Comparison of ENCODE assay signal across 8 mouse cellular contexts in the genomic region with DNA sequence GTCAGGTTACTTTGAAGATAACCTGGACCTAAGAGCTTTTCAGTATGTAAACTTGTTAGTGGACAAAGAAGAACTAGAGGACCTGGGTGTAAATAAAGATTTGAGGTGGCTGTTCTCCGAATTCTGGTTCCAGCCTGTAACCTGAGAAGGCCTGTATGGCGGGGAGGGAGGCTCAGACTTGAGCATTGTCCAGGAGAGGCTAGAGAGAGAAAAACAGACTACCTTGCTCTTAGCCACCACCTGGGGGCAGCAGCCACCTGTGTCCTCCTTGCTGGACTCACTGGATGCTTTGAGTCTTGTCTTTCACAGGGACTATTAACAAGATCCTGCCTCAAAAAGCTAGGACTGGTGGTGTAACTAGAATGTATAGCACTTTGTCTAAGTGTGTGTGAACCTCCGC. TPM values are rescaled to one million over a fixed set of nuclear protein-coding genes. Genes with fewer than 3 reads are reported as not detected.
A peak's percentile ranks its signal among the peaks of the same experiment; 100 is the strongest.
DNase-seq lines count a peak whose midpoint lies in the region; ATAC-seq and TF ChIP-seq lines count a peak whose summit lies in the region.

No protein-coding gene starts in this region.

- no peaks in the 10 kb centered on the region for H3K4me1 ChIP-seq in cerebellum, adult 2 months (ENCODE audit: control insufficient read depth, insufficient read depth, low read length)
- peaks cover 2 to 25% of the 10 kb centered on the region in 2 experiments for H3K4me1 ChIP-seq in MEL (ENCODE audit: control insufficient read depth in 1 of 2, insufficient read depth in 2 of 2, low read length in 2 of 2)
- H3K4me1 ChIP-seq in embryonic facial prominence, embryonic 12.5 days: peaks cover 5% of the 10 kb centered on the region; the same call in 1 of the 2 replicates
- H3K4me1 ChIP-seq in limb, embryonic 15.5 days: peaks cover 15% of the 10 kb centered on the region

- peak; percentile 80; the same call in 1 of the 2 replicates for ATAC-seq in embryonic facial prominence, embryonic 12.5 days (ENCODE audit: insufficient number of reproducible peaks, insufficient read depth, low FRiP score, low TSS enrichment)
- ATAC-seq in hematopoietic stem cell, adult 5-6 weeks (replicated peaks in 1 of 2; ENCODE audit: insufficient read depth in 1 of 2, low FRiP score in 2 of 2, low TSS enrichment in 1 of 2, low read depth in 1 of 2, poor library complexity in 2 of 2, severe bottlenecking in 2 of 2): peak; percentile 62 to 69; a peak in 3 of 4 replicates
- no peak for ATAC-seq in limb, embryonic 15.5 days (ENCODE audit: insufficient number of reproducible peaks, low FRiP score, low TSS enrichment, low read depth)

- H3K4me2 ChIP-seq in embryonic facial prominence, embryonic 12.5 days (replicated peaks): no peak overlapping the region
- H3K4me2 ChIP-seq in limb, embryonic 15.5 days: no peak overlapping the region

- peaks cover 39 to 75% of the 10 kb centered on the region in 2 experiments for H3K36me3 ChIP-seq in MEL (ENCODE audit: control insufficient read depth in 1 of 2, insufficient read depth in 2 of 2, low read length in 2 of 2)
- peaks cover 86% of the 10 kb centered on the region for H3K36me3 ChIP-seq in embryonic facial prominence, embryonic 12.5 days
- peaks cover 91% of the 10 kb centered on the region for H3K36me3 ChIP-seq in limb, embryonic 15.5 days

- peaks cover 27% of the 10 kb centered on the region for H3K79me2 ChIP-seq in MEL (ENCODE audit: control insufficient read depth, insufficient read depth, low read length, poor library complexity)

- peak; percentile 54 for TF ChIP-seq RAD21 in MEL (IDR thresholded peaks at IDR 0.05; ENCODE audit: low read depth, low read length)

- intact Hi-C loops in left cerebral cortex, postnatal 14 days (cut with DNase I): loop anchor here (2.0 to 5.0 kb wide), 2 partner anchors 106 to 136 kb away; no protein-coding TSS in a partner anchor

- no peaks in the 10 kb centered on the region for H3K9me3 ChIP-seq in MEL (replicated peaks; ENCODE audit: insufficient read depth, low read length)
- H3K9me3 ChIP-seq in embryonic facial prominence, embryonic 12.5 days: no peaks in the 10 kb centered on the region
- H3K9me3 ChIP-seq in limb, embryonic 15.5 days: no peaks in the 10 kb centered on the region

- no peak for TF ChIP-seq POLR2A in cerebellum, adult 2 months (IDR thresholded peaks at IDR 0.05; ENCODE audit: borderline replicate concordance, insufficient read depth, low read length)
- TF ChIP-seq POLR2A in MEL (IDR thresholded peaks at IDR 0.05; ENCODE audit: control insufficient read depth in 1 of 2, insufficient read depth in 1 of 2, low read depth in 1 of 2, low read length in 2 of 2, poor library complexity in 1 of 2): peak in 1 of 2 experiments; percentile 32; a peak in 1 of 4 replicates

- no peak overlapping the region for H3K9ac ChIP-seq in MEL (ENCODE audit: control insufficient read depth, low read depth, low read length, poor library complexity, severe bottlenecking)
- no peak overlapping the region for H3K9ac ChIP-seq in embryonic facial prominence, embryonic 12.5 days
- no peak overlapping the region for H3K9ac ChIP-seq in limb, embryonic 15.5 days

- no peak overlapping the region for H3K27ac ChIP-seq in cerebellum, adult 2 months (ENCODE audit: insufficient read depth, low read length)
- H3K27ac ChIP-seq in MEL (ENCODE audit: control insufficient read depth, low read depth, low read length): no peak overlapping the region
- H3K27ac ChIP-seq in embryonic facial prominence, embryonic 12.5 days: peak overlapping the region; percentile 46; the same call in 1 of the 2 replicates
- H3K27ac ChIP-seq in limb, embryonic 15.5 days: peak overlapping the region; percentile 62

- TF ChIP-seq CTCF in cerebellum, adult 2 months (IDR thresholded peaks at IDR 0.05; ENCODE audit: borderline replicate concordance, insufficient read depth, low read depth, low read length): peak; percentile 89
- peak; percentile 61 to 69 (median 68) for TF ChIP-seq CTCF in MEL (IDR thresholded peaks at IDR 0.05 in 2 of 3, conservative IDR thresholded peaks at IDR 0.05 in 1 of 3; ENCODE audit: control insufficient read depth in 1 of 3, insufficient read depth in 1 of 3, low read depth in 2 of 3, low read length in 3 of 3, poor library complexity in 1 of 3, severe bottlenecking in 1 of 3)

- H3K4me3 ChIP-seq in cerebellum, adult 2 months (replicated peaks; ENCODE audit: insufficient read depth, low read depth, low read length): no peak overlapping the region
- no peak overlapping the region for H3K4me3 ChIP-seq in MEL (ENCODE audit: control insufficient read depth in 1 of 2, insufficient read depth in 1 of 2, low read depth in 2 of 2, low read length in 2 of 2)
- no peak overlapping the region for H3K4me3 ChIP-seq in embryonic facial prominence, embryonic 12.5 days
- H3K4me3 ChIP-seq in limb, embryonic 15.5 days: no peak overlapping the region

- no peak for TF ChIP-seq EP300 in MEL (IDR thresholded peaks at IDR 0.05; ENCODE audit: low read depth in 1 of 2, low read length in 2 of 2)

- WGBS in cerebellum, adult 2 months: 37% methylated on average over 3 of the region's 3 CpGs
- 38% methylated on average over 3 of the region's 3 CpGs for whole genome bisulfite sequencing in embryonic facial prominence, embryonic 12.5 days
- 29% methylated on average over 3 of the region's 3 CpGs for WGBS in limb, embryonic 15.5 days

- DNase-seq in cerebellum, adult 2 months: peak; percentile 52 to 58
- DNase-seq in cerebellum, adult 11-12 months: no peak
- peak; percentile 68 for DNase-seq in MEL (ENCODE audit: low read depth, low spot score)
- peak; percentile 85 for DNase-seq in naive thymus-derived CD4-positive, alpha-beta T cell, adult 2 months (ENCODE audit: low read depth)
- no peak for DNase-seq in left cerebral cortex, postnatal 14 days (ENCODE audit: low spot score in 2 of 2)

- H3K27me3 ChIP-seq in cerebellum, adult 2 months (ENCODE audit: control insufficient read depth, insufficient read depth, low read length): no peaks in the 10 kb centered on the region
- no peaks in the 10 kb centered on the region for H3K27me3 ChIP-seq in MEL (ENCODE audit: control insufficient read depth in 1 of 2, insufficient read depth in 2 of 2, low read length in 2 of 2)
- H3K27me3 ChIP-seq in embryonic facial prominence, embryonic 12.5 days: no peaks in the 10 kb centered on the region
- no peaks in the 10 kb centered on the region for H3K27me3 ChIP-seq in limb, embryonic 15.5 days

TF ChIP-seq in MEL, 35 proteins besides CTCF, POLR2A, EP300 and RAD21 (continues in another document):
- TF ChIP-seq ZC3H11A (IDR thresholded peaks at IDR 0.05; ENCODE audit: low read depth, low read length) (peak; percentile 59), USF1 (IDR thresholded peaks at IDR 0.05; ENCODE audit: low read depth, low read length) (no peak)

RNA-seq across cellular contexts. Expression of gene Eef1g, which starts 9.7 kb away (rescaled TPM):
- polyA plus RNA-seq in cerebellum, adult 2 months (2012; rRNA removed): 263 and 281 TPM in 2 replicates
- 1,362 and 1,397 TPM in 2 replicates for total RNA-seq in MEL (2012; rRNA removed)
- 1,000 to 10,000 TPM; 1,691 to 1,817 TPM for polyA plus RNA-seq in MEL (2012; ENCODE audit: insufficient read depth in 1 of 2, insufficient read length in 2 of 2, low read depth in 1 of 2, low replicate concordance in 2 of 2, missing spikeins in 1 of 2)
- 471 and 477 TPM in 2 replicates for polyA plus RNA-seq in embryonic facial prominence, embryonic 12.5 days (2016; fragmentation: Nextera tagmentation; extraction: Ambion mirVana)
- total RNA-seq in hematopoietic stem cell, adult 5-6 weeks (2017): 700 and 731 TPM in 2 replicates
- polyA plus RNA-seq in limb, embryonic 15.5 days (2015; fragmentation: Nextera tagmentation; extraction: Ambion mirVana): 467 and 482 TPM in 2 replicates
- total RNA-seq in left cerebral cortex, postnatal 14 days (2021): 100 to 1,000 TPM; 188 to 198 TPM

RNA-seq across cellular contexts. Expression of gene Ahnak, which starts 12.5 kb away (rescaled TPM):
- polyA plus RNA-seq in cerebellum, adult 2 months (2012; rRNA removed): 5.3 and 5.8 TPM in 2 replicates
- total RNA-seq in MEL (2012; rRNA removed): 1.2 and 1.3 TPM in 2 replicates
- polyA plus RNA-seq in MEL (2012; ENCODE audit: insufficient read depth in 1 of 2, insufficient read length in 2 of 2, low read depth in 1 of 2, low replicate concordance in 2 of 2, missing spikeins in 1 of 2): 1 to 10 TPM in 1 of 2 experiments, not detected in 1; 2.2 TPM
- polyA plus RNA-seq in embryonic facial prominence, embryonic 12.5 days (2016; fragmentation: Nextera tagmentation; extraction: Ambion mirVana): 24.4 and 27.7 TPM in 2 replicates
- 28.0 and 41.8 TPM in 2 replicates for total RNA-seq in hematopoietic stem cell, adult 5-6 weeks (2017)
- 96.4 and 104 TPM in 2 replicates for polyA plus RNA-seq in limb, embryonic 15.5 days (2015; fragmentation: Nextera tagmentation; extraction: Ambion mirVana)
- 10 to 100 TPM; 15.7 to 23.9 TPM for total RNA-seq in left cerebral cortex, postnatal 14 days (2021)

RNA-seq across cellular contexts. Expression of gene Tut1, which starts 22.9 kb away (rescaled TPM):
- polyA plus RNA-seq in cerebellum, adult 2 months (2012; rRNA removed): 20.5 and 20.8 TPM in 2 replicates
- total RNA-seq in MEL (2012; rRNA removed): 54.6 and 54.9 TPM in 2 replicates
- 10 to 100 TPM in 1 of 2 experiments, not detected in 1; 68.2 TPM for polyA plus RNA-seq in MEL (2012; ENCODE audit: insufficient read depth in 1 of 2, insufficient read length in 2 of 2, low read depth in 1 of 2, low replicate concordance in 2 of 2, missing spikeins in 1 of 2)
- polyA plus RNA-seq in embryonic facial prominence, embryonic 12.5 days (2016; fragmentation: Nextera tagmentation; extraction: Ambion mirVana): 35.6 and 38.1 TPM in 2 replicates
- 23.2 and 25.3 TPM in 2 replicates for total RNA-seq in hematopoietic stem cell, adult 5-6 weeks (2017)
- polyA plus RNA-seq in limb, embryonic 15.5 days (2015; fragmentation: Nextera tagmentation; extraction: Ambion mirVana): 29.3 and 30.0 TPM in 2 replicates
- total RNA-seq in left cerebral cortex, postnatal 14 days (2021): 10 to 100 TPM; 16.7 to 16.8 TPM

RNA-seq across cellular contexts. Expression of gene Mta2, which starts 34.9 kb away (rescaled TPM):
- polyA plus RNA-seq in cerebellum, adult 2 months (2012; rRNA removed): 30.9 and 33.9 TPM in 2 replicates
- total RNA-seq in MEL (2012; rRNA removed): 150 and 171 TPM in 2 replicates
- polyA plus RNA-seq in MEL (2012; ENCODE audit: insufficient read depth in 1 of 2, insufficient read length in 2 of 2, low read depth in 1 of 2, low replicate concordance in 2 of 2, missing spikeins in 1 of 2): 100 to 1,000 TPM; 116 to 167 TPM
- polyA plus RNA-seq in embryonic facial prominence, embryonic 12.5 days (2016; fragmentation: Nextera tagmentation; extraction: Ambion mirVana): 202 and 211 TPM in 2 replicates
- total RNA-seq in hematopoietic stem cell, adult 5-6 weeks (2017): 148 and 167 TPM in 2 replicates
- polyA plus RNA-seq in limb, embryonic 15.5 days (2015; fragmentation: Nextera tagmentation; extraction: Ambion mirVana): 155 and 160 TPM in 2 replicates
- total RNA-seq in left cerebral cortex, postnatal 14 days (2021): 10 to 100 TPM; 48.6 to 50.3 TPM

RNA-seq across cellular contexts. Expression of gene Eml3, which starts 47.2 kb away (rescaled TPM):
- 40.2 and 45.0 TPM in 2 replicates for polyA plus RNA-seq in cerebellum, adult 2 months (2012; rRNA removed)
- total RNA-seq in MEL (2012; rRNA removed): 13.0 and 16.6 TPM in 2 replicates
- polyA plus RNA-seq in MEL (2012; ENCODE audit: insufficient read depth in 1 of 2, insufficient read length in 2 of 2, low read depth in 1 of 2, low replicate concordance in 2 of 2, missing spikeins in 1 of 2): 10 to 100 TPM in 1 of 2 experiments, not detected in 1; 23.4 TPM
- 29.0 and 29.7 TPM in 2 replicates for polyA plus RNA-seq in embryonic facial prominence, embryonic 12.5 days (2016; fragmentation: Nextera tagmentation; extraction: Ambion mirVana)
- 25.4 and 27.2 TPM in 2 replicates for total RNA-seq in hematopoietic stem cell, adult 5-6 weeks (2017)
- polyA plus RNA-seq in limb, embryonic 15.5 days (2015; fragmentation: Nextera tagmentation; extraction: Ambion mirVana): 41.8 and 42.7 TPM in 2 replicates
- 1 to 10 TPM; 7.4 to 9.0 TPM for total RNA-seq in left cerebral cortex, postnatal 14 days (2021)

Comparison
In these comparisons a context has a peak if more than half of its experiments do, and no peak if none do; other contexts are left out.
1. DNase-seq: peak in cerebellum, adult 2 months (2 of 2), MEL (single experiment) and naive thymus-derived CD4-positive, alpha-beta T cell, adult 2 months (single experiment); none in cerebellum, adult 11-12 months (single experiment) and left cerebral cortex, postnatal 14 days (0 of 2).
2. H3K27ac ChIP-seq: peak in embryonic facial prominence, embryonic 12.5 days (single experiment) and limb, embryonic 15.5 days (single experiment); none in cerebellum, adult 2 months (single experiment) and MEL (single experiment).